Mouse (Mus musculus) G1E-ER4 (cell line): ENCODE results near the gene Sart1. TPM values are rescaled to one million over a fixed set of nuclear protein-coding genes. Genes with fewer than 3 reads are reported as not detected.

Experiments
- GATA1 ChIP-seq: IDR thresholded peaks from one replicate; pipeline ENCODE4 v1.8.0; 2012; ENCODE audit warnings: low read length, inconsistent platforms
- polyA plus RNA-seq: library from polyadenylated mRNA; stranded (reverse); fragments of >175 nt; gene quantifications from 2 replicates; pipeline ENCODE4 v1.2.3, GENCODE M21; 2012

The Sart1 gene
- polyA plus RNA-seq, 1 experiment: 219 TPM

DNA sequence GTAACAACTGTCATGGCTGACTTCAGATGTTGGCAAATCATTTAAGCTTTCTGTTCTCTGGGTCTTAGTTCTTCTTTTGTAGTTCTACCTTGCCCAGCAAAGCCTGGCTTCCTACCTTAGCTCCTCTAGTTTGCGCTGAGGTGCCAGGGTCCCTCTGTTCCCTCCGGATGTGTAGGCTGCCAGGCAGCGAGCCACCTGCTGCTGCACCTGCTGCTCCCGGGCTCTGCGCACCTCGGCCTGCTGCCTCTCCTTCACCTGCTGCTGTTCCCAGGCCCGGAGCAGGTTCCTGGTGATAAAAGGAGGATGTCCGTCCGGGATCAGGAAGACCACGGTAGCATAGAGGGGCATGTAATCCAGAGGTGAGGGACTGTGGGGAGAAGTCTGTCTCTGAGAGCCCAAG is 5.7 kb upstream of the Sart1 start:
- no peak for TF ChIP-seq GATA1

DNA sequence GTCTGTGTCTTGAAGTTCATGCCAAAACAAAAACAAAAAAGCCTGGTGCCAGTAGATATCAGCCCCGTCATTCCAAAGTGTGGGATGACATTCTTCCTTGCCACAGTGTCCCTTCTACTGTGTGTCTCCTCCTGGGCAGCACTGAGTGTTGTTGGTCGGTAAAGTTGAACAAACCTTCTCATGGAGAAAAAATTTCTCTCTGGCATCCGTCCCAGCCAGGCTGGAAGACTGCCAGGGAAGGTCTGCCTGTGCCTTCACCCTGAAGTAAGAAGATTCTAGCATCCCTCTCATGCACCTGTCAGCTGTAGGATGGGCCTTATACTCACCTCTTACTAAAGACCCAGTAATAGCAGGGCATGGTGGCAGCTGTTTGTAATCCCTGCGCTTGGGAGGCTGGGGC is 4.4 kb upstream of the Sart1 start:
- no peak for TF ChIP-seq GATA1

DNA sequence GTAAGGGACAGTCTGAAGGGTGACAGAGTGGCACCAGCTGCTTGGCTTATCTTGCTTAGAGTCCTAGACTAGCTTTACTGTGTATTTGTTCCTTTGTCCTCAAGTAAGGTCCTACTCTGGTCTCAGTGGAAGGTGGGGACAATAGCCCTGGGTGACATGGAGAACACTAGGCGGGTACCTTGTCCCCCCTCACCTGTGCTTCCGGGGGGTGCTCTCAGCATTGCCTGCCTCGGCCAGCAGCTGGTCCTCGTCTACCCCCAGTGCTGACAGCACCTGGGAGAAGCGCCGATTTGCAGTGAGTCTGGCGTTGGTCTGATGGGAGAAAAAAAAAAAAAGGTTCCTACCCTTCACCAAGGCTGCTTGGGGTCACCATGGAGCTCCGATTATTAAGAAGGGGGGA is 1.9 kb upstream of the Sart1 start:
- TF ChIP-seq GATA1: no peak

DNA sequence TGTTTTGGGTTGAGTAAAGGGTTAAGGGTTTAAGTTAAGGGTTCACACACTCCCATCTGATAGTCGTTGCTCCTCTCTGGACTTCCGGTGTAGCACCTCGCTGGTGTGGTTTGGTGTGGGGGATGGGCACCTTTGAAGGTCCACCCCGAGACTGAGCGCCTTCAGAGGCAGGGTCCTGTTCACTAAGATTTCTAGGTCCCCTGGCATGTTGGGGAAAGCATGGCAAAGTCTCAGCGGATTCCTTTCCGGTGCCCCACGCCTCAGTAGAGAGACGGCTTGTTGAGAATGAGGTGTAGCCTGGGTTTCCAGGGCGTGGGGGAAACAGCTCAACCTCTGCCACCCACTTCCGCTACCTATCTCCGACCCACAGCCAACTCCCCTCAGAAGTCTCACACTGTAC is 1.1 kb upstream of the Sart1 start:
- TF ChIP-seq GATA1: no peak

DNA sequence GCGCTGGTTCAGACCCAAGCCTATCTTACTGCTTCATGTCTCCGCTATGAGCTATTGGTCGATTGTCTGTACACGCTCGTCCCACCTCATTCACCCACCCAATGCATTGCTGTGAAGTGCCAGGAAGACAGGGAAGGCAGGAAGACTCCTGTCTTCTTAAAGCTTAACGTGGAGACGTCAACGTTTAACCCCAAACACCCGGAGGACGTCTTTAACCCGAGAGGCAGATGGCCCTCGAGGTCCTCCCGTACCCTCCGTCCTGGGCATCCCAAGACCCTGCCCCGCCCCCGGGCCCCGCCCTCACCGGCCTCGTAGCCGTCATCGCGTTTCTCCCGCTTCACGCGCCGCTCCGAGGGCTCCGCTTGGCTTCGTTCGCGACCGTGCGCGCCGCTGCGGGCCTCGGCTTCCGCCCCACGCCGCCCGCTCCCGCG is 477 bp downstream of the Sart1 start:
- no peak for TF ChIP-seq GATA1

DNA sequence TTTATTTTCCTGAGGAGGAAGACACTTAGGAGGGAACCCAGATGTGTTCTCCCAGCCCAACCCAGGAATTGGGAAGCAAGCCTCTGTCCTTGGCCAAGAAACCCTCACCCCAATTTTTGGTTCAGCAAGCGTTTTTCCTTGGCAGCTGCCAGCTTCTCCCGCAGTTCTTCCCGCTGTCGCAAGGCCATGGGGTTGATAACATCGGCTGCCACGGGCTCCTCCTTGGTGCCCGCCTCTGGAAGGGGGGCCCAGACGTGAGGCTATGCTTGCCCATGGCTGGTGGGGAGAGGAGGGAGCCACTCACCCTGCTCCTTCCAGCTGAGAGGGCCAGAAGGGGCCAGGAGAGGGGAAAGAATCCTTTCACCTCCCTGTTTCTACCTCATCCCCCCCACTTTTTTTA is 3.8 kb downstream of the Sart1 start:
- no peak for TF ChIP-seq GATA1

DNA sequence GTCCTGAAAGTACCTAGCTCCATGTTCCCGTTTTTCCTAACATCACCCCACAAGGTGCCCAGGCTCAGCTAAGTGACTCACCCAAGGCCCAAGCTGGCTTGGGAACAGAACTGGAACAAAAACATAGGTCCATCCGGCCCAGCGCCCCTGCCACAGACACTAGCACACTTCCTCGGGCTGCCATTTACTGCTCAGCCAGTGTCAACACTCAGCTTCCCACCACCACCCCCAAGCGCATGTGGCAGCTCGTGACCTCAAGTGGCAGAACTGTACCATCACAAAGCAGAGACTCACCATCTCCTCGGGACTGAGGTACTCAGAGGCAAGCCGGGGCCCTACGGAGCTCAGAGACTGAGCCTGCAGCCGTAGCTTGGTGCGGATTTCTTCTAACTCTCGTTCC is 5.2 kb downstream of the Sart1 start:
- no peak for TF ChIP-seq GATA1

DNA sequence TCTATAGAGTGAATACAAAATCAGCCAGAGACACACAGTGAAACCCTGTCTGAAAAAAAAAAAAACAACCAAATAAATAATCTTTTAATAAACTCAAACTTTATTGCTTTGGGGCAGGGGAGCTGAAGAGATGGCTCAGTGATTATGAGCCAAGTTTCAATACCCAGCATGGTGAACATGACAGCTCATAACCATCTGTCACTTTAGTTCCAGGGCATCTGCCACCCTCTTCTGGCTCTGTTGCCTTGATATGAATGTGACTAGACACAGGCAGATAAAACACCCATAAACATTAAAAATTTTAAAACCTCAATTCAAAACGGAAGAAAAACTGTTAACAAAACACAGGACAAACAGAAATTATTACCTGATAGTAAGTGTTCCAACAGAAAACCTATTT is 11.1 kb downstream of the Sart1 start:
- TF ChIP-seq GATA1: no peak

DNA sequence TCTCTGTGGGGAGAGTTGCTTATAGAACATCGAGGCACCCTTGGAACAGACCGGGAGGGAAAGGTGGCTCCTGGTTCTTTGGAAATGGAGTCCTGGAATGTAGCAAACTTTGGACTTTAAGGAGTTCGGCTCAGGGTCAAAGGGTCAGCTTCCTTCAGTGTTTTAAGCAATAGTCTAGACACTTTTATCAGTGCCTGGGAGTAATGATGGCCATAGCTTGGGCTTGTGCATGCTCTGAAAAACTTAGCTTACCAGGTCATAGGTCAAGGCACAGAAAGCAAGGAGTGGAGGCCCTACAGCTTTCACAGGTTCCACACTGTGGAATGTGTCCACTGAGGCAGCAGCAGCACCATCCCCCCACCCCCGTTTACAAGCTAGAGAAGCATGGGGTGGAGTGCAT is 13.8 kb downstream of the Sart1 start:
- TF ChIP-seq GATA1: no peak

DNA sequence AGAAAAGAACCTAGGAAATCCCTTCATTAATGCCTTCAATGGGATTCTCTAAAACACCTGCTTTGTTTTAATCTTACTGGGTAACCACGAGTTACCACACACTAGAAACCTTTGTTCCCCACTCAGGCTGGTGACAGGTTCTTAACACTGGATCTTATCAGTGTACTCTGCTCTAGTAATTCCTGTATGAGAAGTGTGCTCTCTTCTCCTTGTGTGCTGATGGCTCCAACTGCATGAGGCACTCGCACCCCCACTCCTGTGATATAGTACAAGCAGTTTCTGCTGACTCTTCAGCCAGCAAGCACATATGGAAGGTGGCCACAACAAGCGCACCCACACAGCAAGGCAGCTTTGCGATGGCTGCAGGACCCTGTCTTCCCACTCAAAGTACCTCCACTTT is 14.3 kb downstream of the Sart1 start:
- TF ChIP-seq GATA1: no peak

DNA sequence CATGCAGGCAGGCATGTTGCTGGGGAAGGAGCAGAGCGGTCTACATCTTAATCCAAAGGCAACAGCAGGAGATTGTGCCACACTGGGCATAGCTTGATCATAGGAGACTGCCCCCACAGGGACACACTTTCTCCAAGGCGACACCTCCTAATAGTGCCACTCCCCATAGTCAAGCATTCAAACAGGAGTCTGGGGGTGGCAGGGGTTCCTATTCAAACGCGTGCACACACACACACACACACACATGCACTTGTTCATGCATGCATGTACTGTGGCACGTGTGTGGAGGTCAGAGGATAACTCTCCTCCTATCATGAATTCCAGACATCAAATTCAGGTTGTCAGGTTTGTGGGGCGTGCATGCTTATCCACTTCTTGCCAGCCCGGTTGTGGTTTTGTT is 15.8 kb downstream of the Sart1 start:
- TF ChIP-seq GATA1: no peak

DNA sequence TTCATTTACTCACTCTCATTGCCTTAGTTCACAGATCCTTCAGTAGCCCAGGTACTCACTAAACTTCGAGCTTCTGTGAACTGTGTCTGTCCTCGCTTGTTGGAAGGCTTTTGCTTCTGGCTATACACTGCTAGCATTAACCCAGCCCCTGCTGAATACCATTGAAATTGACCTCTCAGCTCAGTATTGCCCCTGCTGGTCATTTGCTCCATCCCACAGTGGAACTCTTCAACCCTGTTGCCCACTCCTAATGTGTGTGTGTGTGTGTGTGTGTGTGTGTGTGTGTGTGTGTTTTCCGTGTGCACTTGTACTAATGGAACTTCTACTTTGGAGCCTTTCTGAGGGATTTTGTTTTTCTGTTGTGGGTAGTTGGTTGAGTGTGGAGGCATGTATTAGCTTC is 17.6 kb downstream of the Sart1 start:
- no peak for TF ChIP-seq GATA1

DNA sequence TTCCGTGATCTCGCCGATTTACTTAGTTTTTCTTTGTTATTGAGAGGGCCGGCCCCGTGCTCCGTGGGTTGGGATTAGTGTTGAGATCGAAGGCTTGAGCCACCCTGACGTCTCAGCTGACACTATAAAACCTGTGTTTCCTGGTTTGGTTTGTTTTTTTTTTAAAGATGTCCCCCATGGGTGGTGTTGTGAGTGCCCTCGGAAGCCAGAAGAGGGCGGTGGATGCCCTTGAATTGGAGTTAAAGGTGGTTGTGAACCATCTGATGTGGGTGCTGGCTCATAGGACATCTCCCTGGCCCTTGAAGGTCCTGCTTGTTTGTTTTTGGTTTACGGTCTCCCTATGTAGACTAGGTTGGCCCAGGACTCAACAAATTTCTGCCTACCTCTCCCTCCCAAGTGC is 21.0 kb downstream of the Sart1 start:
- no peak for TF ChIP-seq GATA1

DNA sequence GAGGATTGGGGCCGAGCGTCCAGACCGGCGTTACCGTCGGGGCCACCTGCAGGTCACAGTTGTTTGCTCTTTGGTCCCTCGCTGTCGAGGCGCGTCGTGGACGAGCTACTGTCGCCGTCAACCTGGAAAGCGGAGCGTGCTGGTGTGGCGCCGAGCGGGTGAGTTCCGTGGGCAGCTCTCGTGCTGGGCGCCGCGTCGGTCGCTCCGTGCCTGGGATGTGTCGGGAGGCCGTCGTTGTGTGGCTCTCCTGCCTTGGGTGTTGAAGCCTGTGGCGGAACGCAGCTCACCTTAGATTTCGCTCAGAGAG is 21.5 kb downstream of the Sart1 start, which contains the start of gene Banf1:
Gene Banf1 (minus strand): TSS at position 116 of the 307 bp plus-strand sequence.
- no peak for TF ChIP-seq GATA1

DNA sequence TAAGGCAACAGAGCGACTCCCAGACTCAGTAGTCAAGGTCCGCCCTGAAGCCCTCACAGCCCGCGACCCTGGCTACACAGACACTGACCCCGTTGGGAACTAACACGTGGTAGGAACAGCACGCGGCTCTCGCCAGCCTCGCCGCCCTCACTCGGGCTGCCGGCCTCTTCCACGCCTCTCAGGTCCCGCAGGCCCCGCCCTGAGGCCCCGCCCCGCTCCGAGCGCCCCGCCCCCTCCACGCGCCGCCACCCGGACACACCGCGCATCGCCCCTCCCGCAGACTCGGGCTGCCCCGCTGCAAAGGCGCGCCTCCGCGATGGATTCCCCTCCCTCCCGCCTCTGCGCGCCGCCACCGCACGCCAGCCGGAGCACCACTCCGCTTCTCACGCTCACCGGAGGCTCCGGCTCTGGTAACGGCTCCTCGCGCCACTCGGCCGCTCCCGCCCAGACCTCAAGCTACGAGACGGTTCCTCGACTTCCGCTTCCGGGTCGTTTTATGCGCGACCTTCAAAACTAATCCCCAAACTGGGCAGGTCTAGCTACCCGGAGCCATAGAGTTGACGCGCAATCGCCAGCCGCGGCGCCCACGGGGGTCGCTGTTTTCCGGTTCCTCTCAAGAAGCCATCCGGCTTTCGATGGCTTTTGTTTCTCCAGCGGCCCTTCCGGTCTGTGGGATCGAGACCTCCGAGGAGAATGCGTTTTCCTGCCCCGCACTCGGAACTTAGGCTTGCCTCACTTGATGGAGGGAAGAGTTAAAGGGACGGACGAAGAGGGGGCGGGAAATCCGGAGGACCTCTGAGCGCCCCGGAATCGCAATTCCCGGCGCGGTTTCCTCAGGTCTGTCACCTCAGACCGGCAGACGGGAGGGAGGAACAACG is 22.1 kb downstream of the Sart1 start, which contains the start of gene Eif1ad:
Gene Eif1ad (plus strand): TSS at position 567 of the 878 bp plus-strand sequence.
- TF ChIP-seq GATA1: no peak

DNA sequence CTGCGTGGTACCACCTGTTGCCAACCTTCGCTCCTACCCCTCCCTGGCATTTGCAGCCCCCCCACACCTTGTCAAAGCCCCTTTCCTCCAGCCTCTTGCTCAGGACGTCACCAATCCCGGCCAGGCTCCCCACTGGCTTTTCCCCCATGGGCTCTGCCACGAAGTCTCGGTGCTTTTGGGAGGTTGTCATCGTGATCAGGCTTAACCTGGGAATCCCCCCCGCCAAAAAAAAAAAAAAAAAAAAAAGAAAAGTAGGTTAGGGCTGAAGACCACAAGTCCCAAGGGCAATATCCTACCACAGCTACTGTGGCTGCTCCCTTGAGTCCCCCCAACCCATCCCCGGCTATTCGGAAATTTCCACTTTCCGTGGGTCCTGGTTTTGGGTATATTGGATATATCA is 22.8 kb downstream of the Sart1 start:
- TF ChIP-seq GATA1: no peak

DNA sequence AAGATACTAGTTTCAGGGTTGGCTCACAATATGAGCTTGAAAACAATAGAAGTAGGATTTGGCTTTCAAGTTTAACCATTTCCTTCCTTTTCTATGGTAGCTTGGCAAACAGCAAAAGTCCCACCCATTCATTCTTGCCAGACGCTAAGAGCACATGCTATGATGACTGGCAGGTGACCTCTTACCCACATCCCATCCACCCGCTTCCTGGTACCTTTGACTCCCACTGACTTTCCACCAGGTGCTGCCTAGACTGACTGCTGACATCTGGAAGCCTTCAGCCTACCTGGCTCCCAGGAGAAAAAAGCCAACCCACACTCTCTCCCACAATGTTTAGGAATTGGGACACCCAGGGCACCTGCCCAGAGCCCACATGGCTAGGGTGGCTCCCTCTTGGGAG is 24.4 kb downstream of the Sart1 start:
- no peak for TF ChIP-seq GATA1
